Mouse (Mus musculus) midbrain, embryonic 12.5 days (tissue): ENCODE measurements around the gene Tcf25. TPM values are rescaled to one million over a fixed set of nuclear protein-coding genes. Genes with fewer than 3 reads are reported as not detected.

Experiments used
- ATAC-seq: fragments of 200-750 bp; cut with Nextera tagmentation; 2 replicates; pipeline ENCODE4 v1.8.0; 2017; ENCODE audit warnings: low read depth, moderate TSS enrichment, moderate library complexity; ENCODE audit not compliant: low FRiP score
- H3K27ac ChIP-seq: fragments of 300-500 bp; sonication (generic); replicated peaks from 2 replicates; pipeline ENCODE4 v1.5.1; 2016; ENCODE audit warnings: mild to moderate bottlenecking
- H3K27me3 ChIP-seq: fragments of 300-500 bp; sonication (generic); 2 replicates; pipeline ENCODE4 v1.6.1; 2016; ENCODE audit warnings: mild to moderate bottlenecking
- H3K36me3 ChIP-seq: fragments of 300-500 bp; sonication (generic); 2 replicates; pipeline ENCODE4 v1.6.1; 2016
- H3K4me1 ChIP-seq: fragments of 300-500 bp; sonication (generic); 2 replicates; pipeline ENCODE4 v1.6.1; 2016
- H3K4me2 ChIP-seq: fragments of 300-500 bp; sonication (generic); replicated peaks from 2 replicates; pipeline ENCODE4 v1.6.1; 2016; ENCODE audit warnings: mild to moderate bottlenecking, moderate library complexity
- H3K4me3 ChIP-seq: fragments of 300-500 bp; sonication (generic); 2 replicates; pipeline ENCODE4 v1.5.1; 2016; ENCODE audit warnings: mild to moderate bottlenecking
- H3K9ac ChIP-seq: fragments of 300-500 bp; sonication (generic); replicated peaks from 2 replicates; pipeline ENCODE4 v1.6.1; 2016; ENCODE audit warnings: mild to moderate bottlenecking, moderate library complexity
- H3K9me3 ChIP-seq: fragments of 300-500 bp; sonication (generic); 2 replicates; pipeline ENCODE4 v1.6.1; 2016; ENCODE audit warnings: mild to moderate bottlenecking
- WGBS: fragments of 180-500 bp; shearing (Covaris S2); methylation state at CpG from one replicate; pipeline ENCODE4 v1.1.7; 2016; 5-methylcytosine and 5-hydroxymethylcytosine counted together
- polyA plus RNA-seq: library from polyadenylated mRNA; unstranded; fragments of >200 nt; fragmentation: Nextera tagmentation; extraction: Ambion mirVana; gene quantifications from 2 replicates; pipeline ENCODE4 v1.2.1, GENCODE M21; 2016

Tcf25 gene
- polyA plus RNA-seq, 1 experiment from 2014 or later, result 202 TPM

DNA sequence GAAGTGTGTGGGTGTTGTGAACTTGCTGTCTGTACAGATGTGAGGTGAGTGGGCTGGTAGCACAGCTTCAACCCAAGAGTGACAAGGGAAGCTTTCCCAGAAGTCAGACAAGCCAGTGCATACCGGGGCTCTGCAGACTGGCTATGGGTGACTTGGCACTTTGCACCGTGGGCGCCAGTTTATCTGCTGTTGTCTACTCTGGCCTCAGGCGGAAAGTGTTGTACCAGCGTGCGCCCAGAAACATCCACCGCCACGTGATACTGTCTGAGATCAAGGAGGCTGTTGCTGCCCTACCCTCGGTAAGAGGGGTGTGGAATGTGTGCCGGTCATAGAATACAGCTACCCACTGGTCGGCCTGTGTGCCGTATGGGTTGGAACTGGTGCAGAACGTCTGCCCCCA is 24.8 kb downstream of the Tcf25 start:
- ATAC-seq, result no peak
- Histone ChIP-seq H3K27me3 (no peaks in the 10 kb centered on the region), H3K27ac (no peak overlapping the region), H3K36me3 (peaks cover 99% of the 10 kb centered on the region), H3K4me3 (no peak overlapping the region), H3K9ac (no peak overlapping the region), H3K4me1 (no peaks in the 10 kb centered on the region), H3K9me3 (no peaks in the 10 kb centered on the region), H3K4me2 (no peak overlapping the region)
- 95% methylated on average over 13 of the region's 13 CpGs for WGBS

DNA sequence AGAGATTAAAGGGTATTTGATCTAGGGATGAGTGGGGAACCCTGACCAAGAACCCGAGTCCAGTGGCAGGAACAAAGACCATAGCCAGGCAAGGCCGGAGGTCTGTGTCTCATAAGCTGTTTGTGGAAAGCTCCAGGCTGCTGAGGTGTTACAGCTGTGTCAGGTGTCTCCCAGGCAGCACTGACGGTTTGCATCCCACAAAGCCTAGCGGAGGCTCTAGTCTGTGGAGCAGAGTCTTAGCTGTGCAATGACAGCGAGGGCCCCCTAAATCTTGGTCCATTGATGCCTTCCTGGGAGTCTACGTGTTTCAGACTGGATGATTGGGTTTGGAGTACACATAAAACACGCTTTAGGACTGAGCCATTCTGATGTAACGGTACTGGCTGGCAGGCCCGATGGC is 28.4 kb downstream of the Tcf25 start:
- no peaks in the 10 kb centered on the region for H3K27me3 ChIP-seq
- no peaks in the 10 kb centered on the region for H3K9me3 ChIP-seq
- 87% methylated on average over 9 of the region's 9 CpGs for WGBS
- H3K4me3 ChIP-seq, result no peak overlapping the region
- peaks cover 65% of the 10 kb centered on the region for H3K36me3 ChIP-seq
- no peak for ATAC-seq
- peaks cover 11% of the 10 kb centered on the region for H3K4me1 ChIP-seq
- no peak overlapping the region for H3K4me2 ChIP-seq
- no peak overlapping the region for H3K9ac ChIP-seq
- no peak overlapping the region for H3K27ac ChIP-seq

DNA sequence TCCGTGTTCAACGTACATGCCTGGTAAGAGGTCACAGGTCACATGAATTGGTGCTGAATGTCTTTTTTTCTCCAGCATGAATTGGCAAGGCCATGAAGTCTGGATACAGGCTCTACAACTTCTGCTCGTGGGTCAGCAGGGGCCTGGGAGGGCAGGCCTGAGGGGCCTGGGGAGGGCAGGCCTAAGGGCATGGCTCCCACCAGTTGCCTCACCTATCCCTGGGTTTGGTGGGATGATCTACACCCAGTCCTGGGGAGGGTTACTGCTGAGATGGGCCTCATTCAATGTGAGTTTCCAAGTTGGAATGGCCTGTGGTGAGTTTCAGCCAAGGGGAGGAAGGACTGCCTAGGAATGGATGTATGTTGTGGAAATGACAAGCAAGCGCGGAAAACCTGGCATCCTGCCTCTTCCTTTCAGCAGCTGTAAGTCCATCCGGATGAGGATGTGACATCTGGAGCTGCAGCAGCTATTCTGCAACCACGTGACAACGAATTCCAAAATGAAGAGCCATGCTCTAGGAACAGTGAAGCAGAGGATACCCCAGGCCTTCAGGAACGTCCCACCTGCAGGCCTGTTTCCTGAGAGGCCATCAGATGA is 29.3 kb downstream of the Tcf25 start:
- 93% methylated on average over 9 of the region's 9 CpGs for WGBS
- H3K9ac ChIP-seq, result no peak overlapping the region

GRCm38 (mm10) chr8:123404521-123404920 is 31.0 kb downstream of the Tcf25 start:
- Histone ChIP-seq H3K27ac (peak overlapping the region; percentile 54; the same call in 1 of the 2 replicates), H3K27me3 (peaks cover 8% of the 10 kb centered on the region; the same call in 1 of the 2 replicates), H3K4me1 (peaks cover 24% of the 10 kb centered on the region), H3K9ac (no peak overlapping the region; the same call in 1 of the 2 replicates), H3K36me3 (peaks cover 39% of the 10 kb centered on the region), H3K4me3 (no peak overlapping the region), H3K4me2 (no peak overlapping the region), H3K9me3 (no peaks in the 10 kb centered on the region)
- ATAC-seq, result no peak
- WGBS, result 54% methylated on average over 8 of the region's 8 CpGs

More for the DNA sequence above, 29.3 kb downstream of the Tcf25 start:
- no peak overlapping the region for H3K27ac ChIP-seq
- H3K4me1 ChIP-seq, result peaks cover 13% of the 10 kb centered on the region
- H3K9me3 ChIP-seq, result no peaks in the 10 kb centered on the region
- H3K27me3 ChIP-seq, result 0 out of 2 replicates have a peak, but pooled peaks cover under 1% of the 10 kb centered on the region
- peaks cover 56% of the 10 kb centered on the region for H3K36me3 ChIP-seq
- no peak overlapping the region for H3K4me3 ChIP-seq
- no peak overlapping the region for H3K4me2 ChIP-seq
- no peak for ATAC-seq

DNA sequence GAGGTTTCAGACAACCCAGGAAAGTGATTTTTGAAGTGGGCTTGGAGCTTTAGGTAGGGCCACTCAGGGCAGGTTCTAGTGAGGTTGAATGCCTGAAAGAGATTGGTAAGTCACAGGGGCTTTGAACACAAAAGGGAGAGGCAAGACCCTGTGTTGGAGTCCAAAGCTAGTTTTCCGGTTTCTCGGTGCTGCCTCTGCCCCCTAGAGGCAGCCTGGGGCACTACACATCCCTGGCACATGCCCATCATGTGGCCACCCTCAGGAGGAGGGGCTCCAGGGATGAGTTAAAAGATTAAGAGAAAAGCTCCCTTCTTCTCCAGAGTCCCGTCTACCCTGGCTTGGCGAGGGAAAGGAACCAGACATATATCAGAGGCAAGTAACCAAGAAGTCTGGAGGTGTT is 33.2 kb downstream of the Tcf25 start, which contains the start of gene Mc1r:
Gene Mc1r (plus strand): TSS at position 322 of the 400 bp plus-strand sequence.
- no peak within 1 kb of the TSS for H3K4me2 ChIP-seq
- peaks cover 36% of the 10 kb centered on the region for H3K4me1 ChIP-seq
- no peak within 1 kb of the TSS for H3K27ac ChIP-seq

GRCm38 (mm10) chr8:123407612-123408011 is 34.1 kb downstream of the Tcf25 start:
- Histone ChIP-seq H3K36me3 (peaks cover 9% of the 10 kb centered on the region), H3K4me2 (no peak overlapping the region), H3K27ac (no peak overlapping the region), H3K9ac (no peak overlapping the region), H3K9me3 (no peaks in the 10 kb centered on the region), H3K4me3 (no peak overlapping the region), H3K27me3 (peaks cover 8% of the 10 kb centered on the region; the same call in 1 of the 2 replicates), H3K4me1 (peaks cover 36% of the 10 kb centered on the region)
- WGBS, result 94% methylated on average over 13 of the region's 13 CpGs
- no peak for ATAC-seq

More for the DNA sequence above, 33.2 kb downstream of the Tcf25 start, which contains the start of gene Mc1r:
- H3K36me3 ChIP-seq, result peaks cover 18% of the 10 kb centered on the region
- H3K4me3 ChIP-seq, result no peak within 1 kb of the TSS
- 5% methylated on average over 4 of the region's 4 CpGs for WGBS
- ATAC-seq, result no peak
- H3K27me3 ChIP-seq, result peaks cover 8% of the 10 kb centered on the region; the same call in 1 of the 2 replicates
- H3K9ac ChIP-seq, result no peak within 1 kb of the TSS
- no peaks in the 10 kb centered on the region for H3K9me3 ChIP-seq

GRCm38 (mm10) chr8:123408586-123409544 is 35.3 kb downstream of the Tcf25 start:
- Histone ChIP-seq H3K27ac (peak overlapping the region; percentile 97), H3K9ac (peak overlapping the region; percentile 96; the same call in 1 of the 2 replicates), H3K36me3 (no peaks in the 10 kb centered on the region), H3K4me1 (peaks cover 46% of the 10 kb centered on the region), H3K4me2 (peak overlapping the region; percentile 68), H3K9me3 (no peaks in the 10 kb centered on the region), H3K4me3 (peak overlapping the region; percentile 92; the same call in 1 of the 2 replicates), H3K27me3 (peaks cover 8% of the 10 kb centered on the region; the same call in 1 of the 2 replicates)
- ATAC-seq, result no peak
- WGBS, result 79% methylated on average over 9 of the region's 9 CpGs

DNA sequence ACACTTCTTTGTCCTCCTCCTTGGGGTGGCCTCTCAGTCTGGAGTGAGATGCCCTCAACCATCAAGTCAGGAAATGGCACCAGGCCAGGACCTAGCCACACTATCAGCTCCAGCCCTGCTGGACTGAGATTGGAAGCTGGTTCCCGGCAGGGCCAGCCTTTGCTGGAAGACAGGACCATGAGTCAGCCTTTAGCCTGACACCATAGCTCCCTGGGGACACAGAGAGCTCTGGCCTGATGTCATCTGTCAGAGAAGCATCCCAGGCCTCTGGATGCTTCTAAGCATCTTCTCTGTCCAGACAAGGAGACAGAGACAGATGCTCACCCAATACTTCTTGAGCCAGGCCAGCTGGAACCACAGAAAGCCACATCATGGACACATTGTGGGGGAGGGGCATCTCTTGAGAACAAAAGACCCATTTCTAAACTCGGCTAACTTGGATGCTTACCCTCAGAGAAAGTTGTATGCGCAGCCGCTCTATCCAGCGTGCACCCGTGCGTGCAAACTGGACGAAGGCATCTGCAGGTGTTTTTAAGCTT is 36.6 kb downstream of the Tcf25 start:
- peak overlapping the region; percentile 68 for H3K4me2 ChIP-seq
- peak overlapping the region; percentile 96 for H3K9ac ChIP-seq
- WGBS, result 31% methylated on average over 8 of the region's 8 CpGs
- peaks cover 8% of the 10 kb centered on the region; the same call in 1 of the 2 replicates for H3K27me3 ChIP-seq
- peak overlapping the region; percentile 92 for H3K4me3 ChIP-seq
- ATAC-seq, result no peak
- peak overlapping the region; percentile 97 for H3K27ac ChIP-seq
- H3K9me3 ChIP-seq, result no peaks in the 10 kb centered on the region
- peaks cover 45% of the 10 kb centered on the region for H3K4me1 ChIP-seq
- no peaks in the 10 kb centered on the region for H3K36me3 ChIP-seq

DNA sequence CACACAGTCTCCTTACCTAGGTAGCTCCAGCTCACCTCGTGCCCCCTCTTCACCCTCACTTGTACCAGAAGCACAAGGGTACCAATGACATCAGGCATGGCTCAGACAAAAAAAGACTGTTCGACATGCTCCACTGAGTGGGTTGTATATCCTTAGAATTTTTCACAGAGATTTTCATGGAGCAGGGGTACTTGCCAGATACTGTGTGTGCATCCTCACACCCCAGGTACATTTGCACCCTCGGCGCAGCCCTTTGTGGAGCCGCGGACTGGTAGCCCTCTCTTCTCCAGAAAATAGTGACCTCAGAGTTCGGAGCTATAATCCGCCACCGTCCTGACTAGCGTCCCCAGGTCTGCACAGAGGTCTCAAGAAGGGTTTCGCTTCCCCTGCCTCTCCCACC is 37.2 kb downstream of the Tcf25 start:
- no peaks in the 10 kb centered on the region for H3K36me3 ChIP-seq
- H3K4me1 ChIP-seq, result peaks cover 46% of the 10 kb centered on the region
- H3K9me3 ChIP-seq, result no peaks in the 10 kb centered on the region
- 4% methylated on average over 11 of the region's 11 CpGs for WGBS
- peak overlapping the region; percentile 92 for H3K4me3 ChIP-seq
- peak overlapping the region; percentile 97 for H3K27ac ChIP-seq
- H3K4me2 ChIP-seq, result peak overlapping the region; percentile 68
- H3K27me3 ChIP-seq, result peaks cover 8% of the 10 kb centered on the region; the same call in 1 of the 2 replicates
- H3K9ac ChIP-seq, result peak overlapping the region; percentile 96
- ATAC-seq, result no peak; the same call in 1 of the 2 replicates

GRCm38 (mm10) chr8:123411246-123411645 is 37.7 kb downstream of the Tcf25 start, which contains the start of gene Tubb3:
TSS of gene Tubb3 (plus strand) at chr8:123411424.
- Histone ChIP-seq H3K9me3 (no peaks in the 10 kb centered on the region), H3K27ac (peak within 1 kb of the TSS; percentile 97), H3K4me3 (peak within 1 kb of the TSS; percentile 92), H3K4me1 (peaks cover 48% of the 10 kb centered on the region), H3K36me3 (no peaks in the 10 kb centered on the region), H3K9ac (peak within 1 kb of the TSS; percentile 96), H3K27me3 (peaks cover 8% of the 10 kb centered on the region; the same call in 1 of the 2 replicates), H3K4me2 (peak within 1 kb of the TSS; percentile 68)
- WGBS, result 0% methylated on average over 29 of the region's 29 CpGs
- peak; percentile 88 for ATAC-seq

DNA sequence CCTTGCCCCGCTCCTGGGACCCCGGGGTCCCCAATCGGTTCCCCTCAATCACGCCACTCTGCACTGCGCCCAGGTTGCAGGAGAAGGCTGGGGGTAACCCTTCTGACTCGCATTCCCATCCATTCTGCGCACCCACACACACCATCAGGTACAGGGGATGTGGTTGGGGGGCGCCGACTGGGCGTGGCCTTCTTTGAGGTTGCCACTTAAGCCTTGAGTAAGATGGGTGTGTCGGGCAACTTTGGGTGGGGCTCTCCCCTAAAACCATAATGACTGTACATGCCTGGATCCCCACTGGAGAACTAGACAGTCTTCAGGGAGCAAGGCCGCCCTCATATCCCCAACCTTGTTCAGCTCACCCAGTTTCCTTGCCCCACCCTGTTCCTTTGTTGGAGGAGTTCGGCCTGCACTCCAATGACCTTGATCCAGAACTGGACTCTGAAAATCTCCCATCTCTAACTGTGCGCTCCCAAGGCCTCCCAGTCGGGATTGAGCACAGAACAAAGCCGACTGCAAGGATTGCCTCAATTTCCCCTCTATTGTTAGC is 38.3 kb downstream of the Tcf25 start:
- Histone ChIP-seq H3K27ac (peak overlapping the region; percentile 97), H3K9ac (peak overlapping the region; percentile 96), H3K9me3 (no peaks in the 10 kb centered on the region), H3K36me3 (no peaks in the 10 kb centered on the region), H3K27me3 (peaks cover 8% of the 10 kb centered on the region; the same call in 1 of the 2 replicates), H3K4me1 (peaks cover 49% of the 10 kb centered on the region), H3K4me3 (peak overlapping the region; percentile 92), H3K4me2 (peak overlapping the region; percentile 68)
- peak; percentile 12 for ATAC-seq
- WGBS, result 3% methylated on average over 16 of the region's 16 CpGs
